Mouse (Mus musculus): ENCODE data around the gene 1110065P20Rik.

Gene 1110065P20Rik

DNA sequence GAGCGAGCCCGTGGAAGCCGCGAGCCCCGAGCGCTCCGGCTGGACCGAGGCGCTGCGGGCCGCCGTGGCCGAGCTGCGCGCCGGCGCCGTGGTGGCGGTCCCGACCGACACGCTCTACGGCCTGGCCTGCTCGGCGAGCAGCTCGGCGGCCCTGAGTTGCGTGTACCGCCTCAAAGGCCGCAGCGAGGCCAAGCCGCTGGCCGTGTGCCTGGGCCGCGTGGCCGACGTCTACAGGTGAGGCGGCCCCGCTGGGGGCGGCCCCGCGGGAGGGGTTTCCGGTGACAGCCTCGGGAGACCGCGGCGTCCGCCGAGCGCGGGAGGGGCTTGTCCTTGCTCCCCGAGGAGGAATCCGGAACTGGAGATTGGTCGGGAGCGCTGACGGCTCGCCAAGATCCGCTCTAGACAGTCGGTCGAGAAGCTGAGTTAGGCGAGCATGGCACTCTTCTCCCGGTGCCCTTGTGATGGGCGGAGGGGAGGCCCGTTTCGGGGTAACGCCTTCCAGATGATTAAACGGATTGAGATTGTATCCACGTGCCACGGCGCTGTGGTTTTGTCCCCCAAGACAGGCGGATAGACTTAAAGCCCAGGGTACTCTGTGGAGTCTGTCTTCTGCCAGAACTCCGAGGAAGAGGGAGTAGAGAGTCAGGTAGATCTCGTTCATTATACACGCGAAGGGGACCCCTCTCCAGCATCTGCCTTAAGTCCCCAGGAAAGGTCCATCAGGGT is at the start of gene 1110065P20Rik:
1110065P20Rik (minus strand) TSS at position 264 of the 726 bp plus-strand sequence.
- in situ Hi-C loops (cut with MboI, MseI), result no loop called here

GRCm38 (mm10) chr4:124899906-124900305 is 48.9 kb upstream of the 1110065P20Rik start:
- in situ Hi-C loops (cut with MboI, MseI), result loop anchor here (10.0 to 25.0 kb wide), 2 partner anchors 438 to 765 kb away; no protein-coding TSS in a partner anchor

DNA sequence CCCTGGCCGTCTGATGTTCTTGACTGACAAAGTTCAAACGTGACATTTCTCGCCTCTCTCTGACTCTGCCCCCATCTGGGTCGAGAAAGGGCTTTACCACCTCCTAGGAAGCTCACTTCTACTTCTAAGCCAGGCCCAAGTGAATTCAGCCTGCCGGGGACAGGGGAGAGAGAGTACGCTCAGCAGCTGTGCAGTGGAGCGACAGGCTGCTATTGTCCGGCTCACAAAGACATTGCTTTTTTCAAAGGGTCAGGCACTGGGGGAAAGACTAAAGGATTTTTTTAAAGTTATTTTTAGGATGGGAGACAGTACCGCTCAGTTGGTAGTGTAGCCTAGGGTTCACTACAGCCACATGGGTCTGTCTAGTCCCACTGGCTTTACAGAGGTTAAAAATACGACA is 47.4 kb upstream of the 1110065P20Rik start:
- in situ Hi-C loops (cut with MboI, MseI), result loop anchor here in 1 of 2 experiments (25.0 kb wide), 1 partner anchor 436 kb away; no protein-coding TSS in a partner anchor

- in situ Hi-C loops (cut with MboI, MseI), result loop anchor here in 1 of 2 experiments (25.0 kb wide), 1 partner anchor 432 kb away; no protein-coding TSS in a partner anchor
These were observed 43.8 kb upstream of the 1110065P20Rik start for GRCm38 (mm10) chr4:124894508-124895428.

GRCm38 (mm10) chr4:124893769-124894168 is 42.8 kb upstream of the 1110065P20Rik start:
- in situ Hi-C loops (cut with MboI, MseI), result loop anchor here in 1 of 2 experiments (25.0 kb wide), 1 partner anchor 431 kb away; no protein-coding TSS in a partner anchor

GRCm38 (mm10) chr4:124890831-124891230 is 39.8 kb upstream of the 1110065P20Rik start:
- in situ Hi-C loops (cut with MboI, MseI), result loop anchor here in 1 of 2 experiments (25.0 kb wide), 1 partner anchor 429 kb away; no protein-coding TSS in a partner anchor

- in situ Hi-C loops (cut with MboI, MseI), result loop anchor here in 1 of 2 experiments (25.0 kb wide), 1 partner anchor 428 kb away; no protein-coding TSS in a partner anchor
These were observed 38.9 kb upstream of the 1110065P20Rik start for GRCm38 (mm10) chr4:124889935-124890334.

GRCm38 (mm10) chr4:124888702-124889101 is 37.7 kb upstream of the 1110065P20Rik start:
- in situ Hi-C loops (cut with MboI, MseI), result loop anchor here in 1 of 2 experiments (25.0 kb wide), 1 partner anchor 426 kb away; no protein-coding TSS in a partner anchor

DNA sequence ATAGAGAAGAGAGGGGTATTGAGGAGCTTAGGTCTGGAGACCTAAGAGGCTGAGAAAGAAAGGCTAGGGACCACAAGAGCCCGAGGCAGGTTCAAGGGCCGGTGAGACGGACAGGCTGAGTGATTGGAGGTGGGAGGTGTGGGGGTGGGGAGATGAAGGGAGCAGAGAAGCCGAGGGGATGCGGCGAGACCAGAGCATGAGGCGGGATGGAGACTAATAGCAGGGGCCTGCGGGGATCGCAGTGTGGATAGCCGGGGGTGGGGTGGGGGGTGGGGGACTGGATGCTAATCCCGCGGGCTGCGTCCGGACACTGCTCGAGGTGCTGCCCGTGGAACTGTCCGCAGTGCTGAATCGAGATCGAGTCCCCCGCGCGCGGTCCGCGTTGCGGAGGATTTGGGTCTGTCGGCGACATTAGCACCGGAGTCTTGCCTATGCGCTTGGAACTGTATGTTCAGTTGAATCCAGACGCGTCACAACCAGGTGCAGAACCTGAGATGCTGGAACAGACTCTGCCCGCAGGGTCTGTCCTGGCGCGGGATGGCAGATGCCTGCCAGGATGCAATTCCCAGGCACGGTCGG is 31.2 kb upstream of the 1110065P20Rik start:
- in situ Hi-C loops (cut with MboI, MseI), result loop anchor here (5.0 to 25.0 kb wide), 2 partner anchors 420 to 950 kb away; no protein-coding TSS in a partner anchor

DNA sequence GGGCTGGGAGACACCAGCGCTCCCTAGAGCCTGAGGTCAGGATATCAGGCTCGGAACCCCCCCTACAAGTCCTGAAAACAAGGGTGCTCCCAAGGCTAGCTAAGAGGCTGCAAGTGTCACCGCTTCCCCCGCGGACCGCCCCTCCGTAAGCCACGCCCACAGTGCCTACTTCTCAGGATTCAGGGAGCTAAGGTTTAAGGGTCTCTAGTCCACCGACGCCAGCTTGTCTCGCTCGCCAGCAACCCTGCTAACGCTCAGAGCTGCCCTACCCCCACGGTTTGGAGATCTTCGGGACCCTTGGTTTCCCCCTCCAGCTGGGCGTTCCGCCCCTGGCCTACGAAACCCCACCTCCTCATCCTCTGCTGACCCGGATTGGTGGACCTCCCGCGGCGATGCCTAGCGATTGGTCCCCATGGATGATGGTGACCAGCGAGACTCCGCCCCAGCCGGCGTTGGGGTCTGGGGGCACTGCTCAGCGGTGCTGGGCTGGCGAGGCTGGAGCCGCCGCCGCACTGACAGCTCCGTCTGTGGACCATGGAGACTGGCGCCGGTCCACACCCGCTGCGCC is 30.4 kb upstream of the 1110065P20Rik start:
- in situ Hi-C loops (cut with MboI, MseI), result loop anchor here (5.0 to 25.0 kb wide), 2 partner anchors 419 to 951 kb away; no protein-coding TSS in a partner anchor

DNA sequence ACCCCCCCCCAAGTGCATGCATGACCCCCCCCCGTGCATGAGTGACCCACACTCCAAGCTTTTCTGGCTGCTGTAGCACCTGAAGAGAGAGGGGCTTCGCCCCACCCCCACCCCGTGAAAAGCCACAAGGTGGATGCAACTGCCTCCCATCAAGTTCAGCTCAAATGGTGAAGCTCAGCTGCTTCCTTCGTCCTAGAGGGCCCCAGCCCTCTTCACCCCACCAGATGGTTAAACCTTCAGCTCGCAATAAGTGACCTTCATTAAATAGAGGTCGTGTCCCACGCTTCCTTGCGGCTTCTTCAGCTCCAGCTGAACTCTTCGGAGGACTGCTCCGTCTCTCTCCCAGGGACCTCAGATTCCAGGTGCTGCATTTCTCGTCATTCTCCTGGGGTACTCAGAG is 29.6 kb upstream of the 1110065P20Rik start, which contains the start of gene Epha10:
Epha10 (plus strand) TSS at position 301 of the 400 bp plus-strand sequence.
- in situ Hi-C loops (cut with MboI, MseI), result loop anchor here (5.0 to 25.0 kb wide), 2 partner anchors 418 to 952 kb away; no protein-coding TSS in a partner anchor

DNA sequence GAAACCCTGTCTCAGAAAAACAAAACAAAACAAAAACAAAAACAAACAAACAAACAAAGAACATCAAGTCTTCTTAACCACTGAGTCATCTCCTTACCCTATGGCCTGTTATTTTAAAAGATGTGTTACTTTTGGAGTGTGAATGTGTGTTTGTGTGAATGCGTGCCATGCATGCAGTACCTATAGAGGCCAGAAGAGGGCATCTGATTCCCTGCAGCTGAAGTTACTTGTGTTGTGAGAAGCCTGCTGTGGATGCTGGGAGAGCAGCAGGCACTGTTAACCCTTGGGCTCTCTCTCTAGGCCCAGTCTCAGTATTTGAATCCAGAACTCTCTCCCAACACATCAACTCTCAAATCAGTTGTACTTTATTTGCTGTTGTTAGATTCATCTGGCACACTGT is 21.7 kb upstream of the 1110065P20Rik start:
- in situ Hi-C loops (cut with MboI, MseI), result no loop called here

DNA sequence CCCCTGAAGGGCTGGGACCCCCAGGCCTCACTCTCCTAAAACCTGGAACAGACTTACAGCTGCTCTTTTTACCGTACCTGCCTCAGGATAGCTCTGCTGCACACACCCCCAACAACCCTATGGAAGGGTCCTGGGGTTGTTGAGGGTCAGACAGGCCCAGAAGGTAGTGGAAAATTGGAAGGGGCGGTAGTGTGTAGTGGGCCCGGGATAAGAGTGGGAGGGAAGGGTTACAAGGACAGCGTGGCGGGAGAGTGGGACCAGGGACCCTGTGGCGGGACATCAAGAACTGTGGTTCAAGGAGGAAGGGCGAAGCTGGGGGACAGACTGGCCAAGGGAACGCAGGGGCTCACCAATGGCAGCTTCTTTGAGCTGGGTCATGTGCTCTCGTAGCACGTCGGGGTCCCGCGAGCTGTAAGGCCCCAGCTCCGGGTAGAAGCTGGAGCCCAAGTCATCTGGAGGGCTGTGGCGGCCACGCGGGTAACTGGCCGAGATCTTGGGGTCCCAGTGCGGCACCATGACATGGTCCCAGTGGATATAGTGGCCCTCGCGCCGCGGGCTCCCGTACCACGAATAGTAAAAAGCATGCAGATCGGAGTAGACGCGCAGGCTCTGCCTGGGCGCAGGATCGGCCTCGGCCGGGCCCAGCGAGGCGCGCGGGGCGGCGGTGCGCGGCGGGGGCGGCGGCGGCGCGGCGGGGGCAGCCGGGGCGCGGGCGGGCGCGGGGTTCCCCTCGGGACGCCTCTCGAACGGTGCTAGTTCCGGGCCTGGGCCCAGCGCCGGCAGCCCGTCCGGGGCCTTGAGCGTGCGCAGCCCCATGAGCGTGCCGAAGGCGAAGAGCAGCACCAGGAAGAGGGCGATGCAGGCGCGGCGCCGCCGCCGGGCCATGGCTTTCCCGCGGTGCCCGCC is 10.5 kb upstream of the 1110065P20Rik start, which contains the start of gene Maneal:
Maneal (minus strand) TSS at position 889 of the 906 bp plus-strand sequence.
- in situ Hi-C loops (cut with MboI, MseI), result no loop called here

GRCm38 (mm10) chr4:124860446-124860845 is 9.4 kb upstream of the 1110065P20Rik start:
- in situ Hi-C loops (cut with MboI, MseI), result no loop called here

GRCm38 (mm10) chr4:124858370-124858769 is 7.4 kb upstream of the 1110065P20Rik start:
- in situ Hi-C loops (cut with MboI, MseI), result no loop called here

DNA sequence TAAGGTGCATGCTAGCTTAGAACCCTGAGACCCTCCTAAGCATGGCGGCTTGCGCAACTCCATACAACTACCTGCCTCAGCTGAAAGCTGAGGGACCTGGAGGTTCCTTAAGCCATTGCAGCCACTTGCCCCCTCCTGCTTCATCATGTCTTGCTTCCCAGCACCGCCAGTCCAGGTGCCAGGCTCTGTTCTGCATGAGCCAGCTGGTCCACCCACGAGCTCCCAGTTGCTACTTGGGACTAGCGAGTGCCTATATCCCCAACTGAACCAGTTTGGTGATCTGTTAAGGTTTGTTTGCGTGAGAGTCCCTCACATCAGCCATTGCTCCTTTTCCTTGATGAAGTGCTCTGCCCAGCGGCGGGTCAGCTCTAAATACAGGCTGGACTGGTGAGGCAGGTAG is 5.3 kb upstream of the 1110065P20Rik start:
- in situ Hi-C loops (cut with MboI, MseI), result no loop called here

GRCm38 (mm10) chr4:124850261-124850913 is 609 bp downstream of the 1110065P20Rik start, which contains the start of gene Yrdc:
TSS of gene Yrdc (plus strand) at chr4:124850679.
- in situ Hi-C loops (cut with MboI, MseI), result no loop called here

DNA sequence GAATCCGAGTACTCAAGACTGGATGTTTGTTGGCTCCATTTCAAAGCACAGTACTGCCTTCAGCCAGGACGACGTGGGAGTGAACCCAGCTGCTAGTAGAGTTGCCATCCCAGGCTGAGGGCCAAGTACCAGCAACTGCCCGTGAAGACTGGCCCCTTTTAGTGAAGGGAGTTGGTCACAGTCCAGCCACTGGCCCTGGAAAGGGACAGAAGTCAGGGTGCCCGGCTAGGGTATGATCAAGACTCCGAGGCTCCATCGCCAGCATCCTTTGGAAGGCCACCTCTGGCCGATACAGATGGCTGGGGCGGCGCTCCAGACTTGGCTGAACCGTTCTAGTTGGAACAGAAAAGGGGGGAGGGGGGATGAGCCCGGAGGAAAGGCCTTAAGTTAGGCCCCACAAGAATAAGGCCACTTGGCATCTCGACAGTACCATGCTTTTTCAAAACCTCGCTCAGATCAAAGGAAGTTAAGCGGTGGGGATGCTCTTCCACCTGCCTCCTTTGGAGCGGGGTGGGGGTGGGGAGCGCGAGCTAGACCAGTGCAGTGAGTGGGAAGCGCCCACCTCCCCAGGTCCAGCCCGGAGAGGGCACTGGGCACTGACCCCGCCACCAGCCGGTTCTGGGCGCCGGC is 1.2 kb downstream of the 1110065P20Rik start:
- in situ Hi-C loops (cut with MboI, MseI), result loop anchor here in 1 of 2 experiments (5.0 kb wide), 1 partner anchor 137 kb away; the partner anchor contains the start of gene Sf3a3
